Mouse (Mus musculus) kidney, embryonic 15.5 days (tissue): Measurements from ENCODE around the gene Bhlhe40. TPM values are rescaled to one million over a fixed set of nuclear protein-coding genes. Genes with fewer than 3 reads are reported as not detected.

Experiments used
- ATAC-seq: fragments of 200-750 bp; cut with Nextera tagmentation; replicated peaks from 2 replicates; pipeline ENCODE4 v1.8.0; 2017; ENCODE audit warnings: moderate TSS enrichment; ENCODE audit not compliant: low FRiP score
- H3K27ac ChIP-seq: fragments of 300-500 bp; sonication (generic); 2 replicates; pipeline ENCODE4 v1.5.1; 2015; ENCODE audit warnings: mild to moderate bottlenecking, inconsistent platforms
- H3K27me3 ChIP-seq: fragments of 300-500 bp; sonication (generic); 2 replicates; pipeline ENCODE4 v1.6.1; 2015; ENCODE audit warnings: inconsistent platforms
- H3K36me3 ChIP-seq: fragments of 300-500 bp; sonication (generic); 2 replicates; pipeline ENCODE4 v1.6.1; 2015; ENCODE audit warnings: inconsistent platforms
- H3K4me1 ChIP-seq: fragments of 300-500 bp; sonication (generic); 2 replicates; pipeline ENCODE4 v1.6.1; 2015; ENCODE audit warnings: inconsistent platforms
- H3K4me2 ChIP-seq: fragments of 300-500 bp; sonication (generic); 2 replicates; pipeline ENCODE4 v1.6.1; 2015; ENCODE audit warnings: moderate library complexity, mild to moderate bottlenecking, inconsistent platforms
- H3K4me3 ChIP-seq: fragments of 300-500 bp; sonication (generic); replicated peaks from 2 replicates; pipeline ENCODE4 v1.5.1; 2015; ENCODE audit warnings: mild to moderate bottlenecking, inconsistent platforms
- H3K9ac ChIP-seq: fragments of 300-500 bp; sonication (generic); 2 replicates; pipeline ENCODE4 v1.6.1; 2015; ENCODE audit warnings: mild to moderate bottlenecking, inconsistent platforms
- H3K9me3 ChIP-seq: fragments of 300-500 bp; sonication (generic); replicated peaks from 2 replicates; pipeline ENCODE4 v1.6.1; 2016; ENCODE audit warnings: inconsistent platforms
- WGBS: fragments of 180-500 bp; shearing (Covaris S2); methylation state at CpG from one replicate; pipeline ENCODE4 v1.1.7; 2015; ENCODE audit warnings: mixed read lengths; 5-methylcytosine and 5-hydroxymethylcytosine counted together
- polyA plus RNA-seq: library from polyadenylated mRNA; unstranded; fragments of >200 nt; fragmentation: Nextera tagmentation; extraction: Ambion mirVana; gene quantifications from 2 replicates; pipeline ENCODE4 v1.2.1, GENCODE M21; 2015

Gene Bhlhe40
- polyA plus RNA-seq, 1 experiment from 2014 or later, result 16.0 TPM

DNA sequence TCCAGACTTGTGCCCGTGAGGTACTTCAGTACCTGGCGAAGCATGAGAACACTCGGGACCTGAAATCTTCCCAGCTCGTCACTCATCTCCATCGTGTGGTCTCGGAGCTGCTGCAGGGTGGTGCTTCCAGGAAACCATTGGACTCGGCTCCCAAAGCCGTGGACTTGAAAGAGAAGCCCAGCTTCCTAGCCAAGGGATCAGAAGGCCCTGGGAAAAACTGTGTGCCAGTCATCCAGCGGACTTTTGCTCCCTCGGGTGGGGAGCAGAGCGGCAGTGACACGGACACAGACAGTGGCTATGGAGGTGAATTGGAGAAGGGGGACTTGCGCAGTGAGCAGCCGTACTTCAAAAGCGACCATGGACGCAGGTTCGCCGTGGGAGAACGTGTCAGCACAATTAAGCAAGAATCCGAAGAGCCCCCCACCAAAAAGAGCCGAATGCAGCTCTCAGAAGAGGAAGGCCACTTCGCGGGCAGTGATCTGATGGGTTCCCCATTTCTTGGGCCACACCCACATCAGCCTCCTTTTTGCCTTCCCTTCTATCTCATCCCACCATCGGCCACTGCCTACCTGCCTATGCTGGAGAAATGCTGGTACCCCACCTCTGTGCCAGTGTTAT lies 4.2 kb downstream of the Bhlhe40 start:
- Histone ChIP-seq H3K4me2 (no peak overlapping the region), H3K9me3 (no peaks in the 10 kb centered on the region), H3K27me3 (peaks cover 6% of the 10 kb centered on the region; the same call in 1 of the 2 replicates), H3K4me1 (peaks cover 46% of the 10 kb centered on the region), H3K4me3 (no peak overlapping the region), H3K36me3 (peaks cover 18% of the 10 kb centered on the region), H3K27ac (no peak overlapping the region), H3K9ac (no peak overlapping the region)
- no peak for ATAC-seq
- WGBS, result 84% methylated on average over 24 of the region's 24 CpGs

DNA sequence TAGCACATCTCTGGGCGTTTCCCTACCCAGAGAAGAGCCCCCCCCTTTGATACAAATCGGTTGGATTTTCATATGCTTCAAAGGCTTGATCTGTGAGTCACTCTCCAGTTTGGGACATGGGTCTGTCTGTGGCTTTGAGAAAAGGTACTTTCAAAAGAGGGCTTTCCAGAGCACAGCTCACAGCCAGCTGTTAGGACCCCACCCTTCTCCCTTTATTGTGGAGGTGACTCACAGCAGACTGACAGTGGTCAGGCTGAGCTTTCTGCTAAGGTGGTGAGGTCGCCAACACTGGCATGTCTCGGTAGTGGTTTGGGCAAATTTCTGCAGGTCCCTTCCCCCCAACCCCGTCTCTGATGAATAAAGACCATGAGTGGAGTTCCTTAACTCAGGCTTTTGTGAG lies 5.2 kb downstream of the Bhlhe40 start:
- Histone ChIP-seq H3K27ac (no peak overlapping the region), H3K36me3 (peaks cover 18% of the 10 kb centered on the region), H3K4me3 (no peak overlapping the region), H3K27me3 (peaks cover 8% of the 10 kb centered on the region; the same call in 1 of the 2 replicates), H3K9me3 (no peaks in the 10 kb centered on the region), H3K4me1 (peaks cover 44% of the 10 kb centered on the region), H3K9ac (no peak overlapping the region), H3K4me2 (no peak overlapping the region)
- 76% methylated on average over 5 of the region's 5 CpGs for WGBS
- ATAC-seq, result no peak

DNA sequence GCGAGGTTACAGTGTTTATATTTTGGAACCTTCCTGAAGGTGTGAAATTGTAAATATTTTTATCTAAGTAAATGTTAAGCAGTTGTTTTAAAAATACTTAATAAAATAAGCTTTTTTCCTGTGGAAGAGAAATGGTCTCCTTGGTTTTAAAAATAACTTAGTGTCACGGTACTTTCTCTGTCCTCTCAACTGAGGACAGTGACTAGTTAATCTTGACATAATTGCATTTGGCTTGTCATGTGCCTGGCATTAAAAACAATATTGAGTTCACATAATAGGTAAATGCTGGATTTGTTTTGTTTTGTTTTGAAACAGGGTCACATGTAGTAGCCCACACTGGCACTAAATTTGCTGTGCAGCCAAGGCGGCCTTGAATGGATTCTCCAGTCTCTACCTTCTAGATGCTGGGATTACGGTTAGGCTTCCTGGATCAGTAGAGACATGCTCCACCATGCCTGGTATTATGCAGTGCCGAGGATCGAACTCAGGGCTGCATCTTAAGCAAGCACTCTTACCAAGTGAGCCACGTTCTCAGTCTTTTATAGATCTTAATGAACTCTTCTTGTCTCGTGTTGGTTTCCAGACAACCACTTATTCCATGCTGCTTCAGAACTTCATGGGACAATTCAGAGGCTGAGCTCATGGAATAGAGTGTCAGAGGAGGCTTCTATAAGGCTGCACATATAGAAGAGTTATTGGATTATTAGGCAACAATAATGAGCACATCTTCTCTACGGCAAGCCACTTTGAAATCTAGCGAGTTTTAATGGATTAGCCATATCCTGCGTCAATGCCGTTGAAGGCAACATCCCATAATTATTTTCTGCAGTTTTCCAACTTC lies 6.4 kb downstream of the Bhlhe40 start:
- Histone ChIP-seq H3K36me3 (peaks cover 18% of the 10 kb centered on the region), H3K4me1 (peaks cover 33% of the 10 kb centered on the region), H3K27ac (no peak overlapping the region), H3K9me3 (no peaks in the 10 kb centered on the region), H3K4me2 (no peak overlapping the region), H3K27me3 (peaks cover 8% of the 10 kb centered on the region; the same call in 1 of the 2 replicates), H3K4me3 (no peak overlapping the region), H3K9ac (no peak overlapping the region)
- no peak for ATAC-seq
- 85% methylated on average over 12 of the region's 12 CpGs for WGBS

DNA sequence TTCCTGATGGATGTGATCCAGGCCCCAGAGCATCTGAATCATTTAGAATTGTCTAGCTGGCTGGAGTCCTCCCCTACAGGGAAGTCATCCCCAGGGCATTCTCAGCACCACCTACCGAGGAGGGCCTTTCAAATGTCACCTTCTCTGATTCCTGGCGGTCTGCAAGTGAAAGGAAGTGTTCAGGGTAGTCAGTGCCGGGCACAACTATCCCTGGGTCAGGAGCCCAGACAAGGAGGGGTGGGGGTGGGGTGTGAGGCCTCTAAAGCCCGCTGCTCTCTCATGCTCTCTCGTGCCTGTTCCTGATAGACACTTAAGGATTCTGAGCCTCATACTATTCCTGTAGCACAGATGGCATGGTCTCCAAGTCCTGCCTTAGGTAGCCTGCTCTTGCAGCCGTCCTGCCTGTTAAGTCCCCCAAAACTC lies 7.2 kb downstream of the Bhlhe40 start:
- Histone ChIP-seq H3K4me1 (peaks cover 27% of the 10 kb centered on the region), H3K4me2 (peak overlapping the region; percentile 64; the same call in 1 of the 2 replicates), H3K36me3 (peaks cover 18% of the 10 kb centered on the region), H3K9me3 (no peaks in the 10 kb centered on the region), H3K4me3 (no peak overlapping the region), H3K27me3 (peaks cover 8% of the 10 kb centered on the region; the same call in 1 of the 2 replicates), H3K9ac (no peak overlapping the region), H3K27ac (peak overlapping the region; percentile 25; the same call in 1 of the 2 replicates)
- WGBS, result 32% methylated on average over 6 of the region's 6 CpGs
- ATAC-seq, result no peak

DNA sequence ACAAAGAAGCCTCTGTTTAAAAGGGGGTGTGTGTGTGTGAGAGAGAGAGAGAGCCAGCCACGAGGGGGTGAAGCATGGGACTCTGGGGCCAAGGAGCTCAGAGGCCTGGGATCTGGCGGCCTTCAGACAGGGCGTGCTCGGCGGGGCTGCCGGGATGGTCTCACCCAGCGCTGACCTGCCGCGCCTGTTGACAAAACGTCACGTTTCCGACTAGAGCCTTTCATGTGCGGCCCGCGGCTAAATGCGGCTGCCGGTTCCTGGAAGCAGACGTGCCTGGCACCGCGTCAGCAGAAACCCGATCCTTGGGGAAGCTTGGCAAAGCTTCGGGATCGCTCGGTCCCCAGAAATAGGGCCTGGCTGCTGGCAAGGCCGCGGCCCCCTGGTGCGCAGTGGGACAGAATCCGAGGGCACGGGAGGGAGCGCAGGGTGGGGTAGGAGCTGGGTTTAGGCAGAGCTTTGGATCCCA lies 7.9 kb downstream of the Bhlhe40 start:
- Histone ChIP-seq H3K4me1 (peaks cover 19% of the 10 kb centered on the region), H3K9ac (peak overlapping the region; percentile 41), H3K27me3 (peaks cover 5% of the 10 kb centered on the region; the same call in 1 of the 2 replicates), H3K27ac (peak overlapping the region; percentile 25), H3K4me2 (peak overlapping the region; percentile 64), H3K9me3 (no peaks in the 10 kb centered on the region), H3K36me3 (peaks cover 18% of the 10 kb centered on the region), H3K4me3 (peak overlapping the region; percentile 32)
- WGBS, result under 1% methylated on average over 30 of the region's 30 CpGs
- ATAC-seq, result peak; percentile 91

DNA sequence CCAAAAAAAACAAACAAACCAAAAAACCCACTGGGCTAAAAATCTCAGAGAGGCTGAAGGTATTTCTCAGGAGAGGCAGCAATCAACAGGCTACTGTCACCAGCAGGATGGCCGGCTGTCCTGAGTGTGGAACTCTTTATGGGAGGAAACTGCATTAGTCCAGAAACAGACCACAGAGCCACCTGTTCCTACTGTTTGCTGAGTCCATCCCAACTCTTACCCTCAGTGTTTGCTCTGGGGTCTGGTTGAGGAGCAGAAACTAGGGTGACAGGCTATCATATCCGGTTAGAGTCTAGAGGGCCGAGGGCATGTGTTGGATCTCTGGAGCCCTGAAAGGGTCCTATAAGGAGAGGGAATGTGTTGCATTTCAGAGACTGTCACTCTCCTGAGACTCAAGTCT lies 9.8 kb downstream of the Bhlhe40 start:
- H3K9ac ChIP-seq, result no peak overlapping the region
- H3K27ac ChIP-seq, result no peak overlapping the region
- peaks cover 9% of the 10 kb centered on the region; the same call in 1 of the 2 replicates for H3K36me3 ChIP-seq
- no peak overlapping the region for H3K4me2 ChIP-seq
- peaks cover 16% of the 10 kb centered on the region for H3K4me1 ChIP-seq
- ATAC-seq, result no peak
- peaks cover 5% of the 10 kb centered on the region; the same call in 1 of the 2 replicates for H3K27me3 ChIP-seq
- no peak overlapping the region for H3K4me3 ChIP-seq
- no peaks in the 10 kb centered on the region for H3K9me3 ChIP-seq
- 87% methylated on average over 3 of the region's 3 CpGs for WGBS

DNA sequence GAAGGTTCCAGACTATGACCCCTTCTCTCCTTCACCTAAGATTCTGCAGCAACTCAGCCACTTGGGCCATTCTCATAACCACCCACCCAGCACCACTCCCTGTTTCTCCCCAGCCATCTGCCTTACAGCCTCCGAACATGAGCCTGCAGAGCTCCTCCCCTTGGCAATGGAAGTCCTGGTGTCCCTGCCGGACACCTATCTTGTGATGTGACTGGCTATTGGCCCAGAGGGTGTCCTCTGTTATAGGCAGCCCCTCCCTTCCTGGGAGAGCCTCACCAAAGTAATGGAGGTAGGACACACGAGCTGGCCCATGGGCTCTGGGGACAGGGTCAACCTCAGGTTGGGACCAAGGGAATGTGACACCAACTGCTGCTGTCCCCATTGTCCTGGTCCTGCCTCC lies 10.4 kb downstream of the Bhlhe40 start:
- Histone ChIP-seq H3K9me3 (no peaks in the 10 kb centered on the region), H3K36me3 (peaks cover 4% of the 10 kb centered on the region; the same call in 1 of the 2 replicates), H3K27me3 (peaks cover 5% of the 10 kb centered on the region; the same call in 1 of the 2 replicates), H3K9ac (no peak overlapping the region), H3K4me1 (peaks cover 16% of the 10 kb centered on the region), H3K4me2 (no peak overlapping the region), H3K4me3 (no peak overlapping the region), H3K27ac (no peak overlapping the region)
- 60% methylated on average over 3 of the region's 3 CpGs for WGBS
- ATAC-seq, result no peak

DNA sequence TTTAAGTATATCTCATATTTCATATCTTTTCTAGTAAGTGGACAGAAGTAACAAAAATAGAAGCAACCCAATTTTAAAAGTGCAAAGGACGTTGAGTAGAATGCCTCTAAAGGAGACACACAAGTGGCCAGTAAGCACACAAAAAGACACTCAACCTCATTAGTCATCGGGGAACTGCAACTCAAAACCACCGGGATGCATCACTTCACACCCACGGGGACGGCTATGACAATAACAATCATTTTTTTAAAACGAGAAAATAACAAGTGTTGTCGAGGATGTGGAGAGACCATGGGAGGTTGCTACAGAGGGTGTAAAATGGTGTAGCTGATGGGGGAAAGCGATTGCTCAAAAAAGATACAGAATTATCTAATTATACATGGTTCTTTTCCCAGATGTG lies 11.7 kb downstream of the Bhlhe40 start:
- H3K27ac ChIP-seq, result no peak overlapping the region
- 77% methylated on average over 8 of the region's 8 CpGs for WGBS
- no peak overlapping the region for H3K9ac ChIP-seq
- H3K36me3 ChIP-seq, result no peaks in the 10 kb centered on the region; the same call in 1 of the 2 replicates
- H3K4me3 ChIP-seq, result no peak overlapping the region
- H3K4me2 ChIP-seq, result no peak overlapping the region
- no peak for ATAC-seq
- H3K4me1 ChIP-seq, result peaks cover 16% of the 10 kb centered on the region
- H3K9me3 ChIP-seq, result no peaks in the 10 kb centered on the region
- H3K27me3 ChIP-seq, result peaks cover 5% of the 10 kb centered on the region; the same call in 1 of the 2 replicates

DNA sequence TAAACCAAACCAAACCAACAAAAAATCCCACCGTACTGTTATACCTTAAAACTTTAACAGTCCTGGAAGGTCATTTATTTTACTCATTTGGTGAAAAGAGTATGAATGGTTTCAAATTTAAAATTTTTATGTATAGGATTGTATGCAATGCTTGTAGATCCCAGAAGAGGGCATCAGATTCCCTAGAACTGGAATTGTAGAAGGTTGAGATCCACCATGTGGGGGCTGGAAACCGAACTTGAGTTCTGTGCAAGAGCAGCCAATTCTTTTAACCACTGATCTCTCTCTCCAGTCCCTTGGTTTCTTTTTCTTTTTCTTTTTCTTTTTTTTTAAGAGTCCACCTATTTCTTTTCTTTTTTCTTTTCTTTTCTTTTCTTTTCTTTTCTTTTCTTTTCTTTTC lies 13.8 kb downstream of the Bhlhe40 start:
- H3K27me3 ChIP-seq, result peaks cover 5% of the 10 kb centered on the region; the same call in 1 of the 2 replicates
- WGBS, result 92% methylated on average over 2 of the region's 2 CpGs
- H3K36me3 ChIP-seq, result no peaks in the 10 kb centered on the region
- H3K9ac ChIP-seq, result no peak overlapping the region
- H3K4me2 ChIP-seq, result no peak overlapping the region
- ATAC-seq, result no peak
- peaks cover 5% of the 10 kb centered on the region; the same call in 1 of the 2 replicates for H3K4me1 ChIP-seq
- no peak overlapping the region for H3K27ac ChIP-seq
- no peaks in the 10 kb centered on the region for H3K9me3 ChIP-seq
- H3K4me3 ChIP-seq, result no peak overlapping the region

DNA sequence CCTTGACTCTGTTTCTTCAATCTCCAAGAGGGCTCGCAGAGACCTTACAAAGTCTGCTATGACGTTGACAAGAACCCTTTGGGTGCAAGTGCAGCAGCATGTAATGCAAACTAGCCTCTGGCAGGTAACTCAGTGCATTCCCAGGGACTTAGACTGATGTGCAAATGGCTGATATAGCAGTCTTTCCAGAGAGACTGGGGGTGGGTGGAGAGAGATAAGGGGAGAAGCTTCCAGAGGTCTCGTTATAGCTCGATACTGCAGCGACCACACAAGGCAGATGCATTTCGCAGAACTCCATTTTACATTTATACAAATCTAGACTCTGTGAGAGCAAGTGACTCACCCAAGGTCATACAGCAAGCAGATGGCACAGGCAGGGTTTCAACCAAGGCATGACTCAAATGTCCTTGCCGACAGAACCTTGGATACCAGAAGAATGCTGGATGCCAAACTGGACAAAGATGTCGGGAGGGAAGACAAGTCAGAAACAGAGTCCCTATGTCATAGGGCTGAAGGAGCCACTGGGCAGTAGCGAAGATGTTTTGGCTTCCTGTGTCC lies 16.4 kb downstream of the Bhlhe40 start:
- Histone ChIP-seq H3K27me3 (no peaks in the 10 kb centered on the region), H3K4me2 (no peak overlapping the region), H3K9me3 (no peaks in the 10 kb centered on the region), H3K36me3 (no peaks in the 10 kb centered on the region), H3K9ac (no peak overlapping the region), H3K4me1 (peaks cover 5% of the 10 kb centered on the region; the same call in 1 of the 2 replicates), H3K4me3 (no peak overlapping the region), H3K27ac (no peak overlapping the region)
- no peak for ATAC-seq
- 90% methylated on average over 9 of the region's 9 CpGs for WGBS

DNA sequence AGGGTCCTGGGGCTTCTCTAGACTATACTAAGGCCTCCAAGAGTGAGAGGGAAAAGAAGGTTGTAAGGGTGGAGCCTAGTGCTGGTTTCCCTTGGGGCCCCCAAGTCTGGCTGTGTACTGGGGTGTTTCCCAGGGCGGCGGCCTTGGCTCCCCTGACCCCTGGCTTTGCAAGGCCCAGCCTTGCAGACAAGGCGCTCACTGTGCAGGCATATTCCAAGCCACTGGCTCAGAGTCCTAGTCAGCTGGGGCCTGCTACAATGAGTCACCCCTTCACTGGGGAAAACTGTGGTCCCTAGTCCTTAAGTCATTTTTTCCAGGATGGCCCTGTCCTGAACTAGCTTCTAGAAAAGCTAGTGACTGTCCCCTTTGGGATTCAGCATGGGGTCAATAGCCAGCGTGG lies 17.3 kb downstream of the Bhlhe40 start:
- Histone ChIP-seq H3K27me3 (no peaks in the 10 kb centered on the region), H3K4me2 (no peak overlapping the region), H3K9ac (no peak overlapping the region), H3K9me3 (no peaks in the 10 kb centered on the region), H3K4me1 (peaks cover 5% of the 10 kb centered on the region; the same call in 1 of the 2 replicates), H3K4me3 (no peak overlapping the region), H3K36me3 (no peaks in the 10 kb centered on the region), H3K27ac (no peak overlapping the region)
- 74% methylated on average over 4 of the region's 4 CpGs for WGBS
- ATAC-seq, result 0 out of 2 replicates have a peak, but pooled peaks have one; percentile 29
